Mouse (Mus musculus) E14TG2a.4 (cell line): Measurements from ENCODE around the gene Evi2b.

Experiments
- CTCF ChIP-seq: conservative IDR thresholded peaks from 2 replicates; pipeline ENCODE4 v1.5.1; 2014; ENCODE audit warnings: low read length
- NANOG ChIP-seq: IDR thresholded peaks from 2 replicates; pipeline ENCODE4 v1.6.1; 2014; ENCODE audit warnings: borderline replicate concordance, low read length, mixed read lengths
- POU5F1 ChIP-seq: IDR thresholded peaks from 2 replicates; pipeline ENCODE4 v1.6.1; 2014; ENCODE audit warnings: low read length, borderline replicate concordance

GRCm38 (mm10) chr11:79533950-79534690, 10.6 kb upstream of the Evi2b start:
- TF ChIP-seq CTCF, result no peak
- TF ChIP-seq NANOG, result no peak
- no peak for TF ChIP-seq POU5F1
